Mouse (Mus musculus): ENCODE measurements around the gene Elmo2.

DNA sequence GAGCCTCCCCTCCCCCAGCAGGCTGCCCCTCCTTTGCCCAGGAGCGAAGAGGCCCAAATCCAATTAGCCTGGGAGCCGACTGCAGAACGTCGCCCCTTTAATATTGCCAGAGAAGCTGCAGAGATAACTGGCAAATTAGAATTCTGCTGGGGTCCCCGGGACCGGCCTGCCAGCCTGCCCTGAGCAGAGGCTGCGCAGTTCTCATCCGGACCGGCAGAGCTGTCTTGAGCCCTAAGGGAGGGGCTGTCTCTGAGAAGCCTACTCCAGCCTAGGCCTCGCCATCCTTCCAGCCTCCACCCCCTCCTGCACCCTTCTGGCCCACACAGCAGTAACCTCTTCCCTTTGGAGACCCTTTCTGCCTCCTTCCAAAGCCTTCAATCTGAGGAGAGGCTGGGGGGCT is 72.4 kb downstream of the Elmo2 start:
- TF ChIP-seq GATA1 (IDR thresholded peaks at IDR 0.05; ENCODE audit: borderline replicate concordance, low read length) (no peak), FLI1 (IDR thresholded peaks at IDR 0.05; ENCODE audit: low read length) (no peak)
